Mouse (Mus musculus): ENCODE data around the gene Fbxl17. TPM values are rescaled to one million over a fixed set of nuclear protein-coding genes. Genes with fewer than 3 reads are reported as not detected.

The Fbxl17 gene
- total and polyA plus RNA-seq, 3 experiments, result 8.2 to 9.9 (median 8.8) TPM

DNA sequence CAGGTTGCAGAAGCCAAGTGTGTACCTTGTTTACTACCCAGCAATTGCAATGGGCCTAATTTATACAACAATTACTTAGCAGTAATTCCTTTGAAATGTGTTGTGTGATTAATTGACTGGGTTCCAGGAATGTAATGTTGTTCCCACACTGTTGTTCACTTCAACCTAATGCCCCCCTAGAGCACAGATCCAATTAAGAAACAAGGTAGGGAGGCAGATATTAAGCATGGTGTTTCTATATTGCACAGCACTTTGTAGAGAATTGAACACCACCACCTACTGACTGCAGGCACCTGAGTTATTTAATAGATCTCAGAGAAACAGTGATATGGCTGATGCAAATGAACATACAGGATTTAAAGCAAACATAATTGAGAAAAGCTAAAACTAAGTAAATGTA, 226.9 kb downstream of the Fbxl17 start:
- ATAC-seq (ENCODE audit: extremely low read depth, insufficient number of reproducible peaks, low FRiP score, poor library complexity, severe bottlenecking), result no peak
- H3K36me3 ChIP-seq (replicated peaks), result peaks cover 8% of the 10 kb centered on the region
- no peak overlapping the region for H3K4me3 ChIP-seq (ENCODE audit: low read depth, low read length)
- TF ChIP-seq GATA2 (IDR thresholded peaks at IDR 0.05; ENCODE audit: borderline replicate concordance, low read depth, low read length) (no peak), CTCF (IDR thresholded peaks at IDR 0.05; ENCODE audit: low read depth, low read length) (no peak), TAL1 (conservative IDR thresholded peaks at IDR 0.05; ENCODE audit: low read depth, low read length) (no peak), POLR2AphosphoS5 (IDR thresholded peaks at IDR 0.05; ENCODE audit: insufficient replicate concordance, low read depth, low read length) (no peak), GATA1 (IDR thresholded peaks at IDR 0.05; ENCODE audit: borderline replicate concordance, low read length) (no peak)
- H3K9me3 ChIP-seq (replicated peaks), result no peaks in the 10 kb centered on the region
- no peak for DNase-seq (ENCODE audit: low spot score)
- H3K4me1 ChIP-seq (ENCODE audit: insufficient read depth, low read depth, low read length), result no peaks in the 10 kb centered on the region
- no peaks in the 10 kb centered on the region for H3K27me3 ChIP-seq (ENCODE audit: insufficient read depth, low read length)

DNA sequence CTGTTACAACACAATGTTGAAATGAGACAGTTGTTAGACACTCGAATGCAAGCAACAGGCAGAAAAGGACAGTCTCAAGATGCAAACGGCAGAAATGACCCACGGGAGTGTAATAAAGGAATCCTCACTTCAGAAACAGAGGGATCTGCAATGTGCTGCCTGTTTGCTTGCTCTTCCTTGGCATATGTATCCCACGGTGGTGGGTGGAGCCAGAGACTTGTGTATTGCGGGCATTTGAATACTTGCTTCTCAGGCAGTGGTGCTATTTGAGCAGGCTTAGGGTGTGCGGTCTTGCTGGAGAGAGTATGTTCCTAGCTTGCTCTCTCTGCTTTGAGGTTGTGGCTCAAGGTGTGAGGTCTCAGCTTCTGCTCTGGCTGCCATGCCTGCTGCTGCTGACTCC, 228.8 kb downstream of the Fbxl17 start:
- Histone ChIP-seq H3K4me3 (ENCODE audit: low read depth, low read length) (no peak overlapping the region), H3K27me3 (ENCODE audit: insufficient read depth, low read length) (no peaks in the 10 kb centered on the region), H3K36me3 (replicated peaks) (peaks cover 6% of the 10 kb centered on the region), H3K4me1 (ENCODE audit: insufficient read depth, low read depth, low read length) (peaks cover 5% of the 10 kb centered on the region), H3K9me3 (replicated peaks) (no peaks in the 10 kb centered on the region)
- no peak for ATAC-seq (ENCODE audit: extremely low read depth, insufficient number of reproducible peaks, low FRiP score, poor library complexity, severe bottlenecking)
- no peak for DNase-seq (ENCODE audit: low spot score)
- TF ChIP-seq TAL1 (conservative IDR thresholded peaks at IDR 0.05; ENCODE audit: low read depth, low read length) (no peak), CTCF (IDR thresholded peaks at IDR 0.05; ENCODE audit: low read depth, low read length) (no peak), POLR2AphosphoS5 (IDR thresholded peaks at IDR 0.05; ENCODE audit: insufficient replicate concordance, low read depth, low read length) (no peak)

DNA sequence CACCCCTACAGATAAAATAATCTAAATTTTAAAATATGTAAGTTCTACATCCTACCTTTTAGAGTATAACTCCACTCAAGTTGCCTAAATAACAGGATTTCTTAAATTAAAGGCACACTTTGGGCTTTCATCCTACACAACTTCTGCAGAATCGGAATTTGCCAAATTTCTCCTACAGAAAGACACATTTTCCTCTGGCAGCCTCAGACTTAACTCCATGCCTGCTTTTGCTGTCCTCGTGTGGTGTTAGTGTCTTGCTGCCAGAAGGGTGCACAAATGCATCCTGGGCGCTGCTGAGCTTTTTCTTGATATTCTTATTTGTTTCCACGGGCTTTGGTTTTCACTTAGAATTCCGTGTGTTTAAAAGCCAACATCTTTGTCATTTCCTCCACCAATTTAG, 229.3 kb downstream of the Fbxl17 start:
- DNase-seq (ENCODE audit: low spot score) (no peak), ATAC-seq (ENCODE audit: extremely low read depth, insufficient number of reproducible peaks, low FRiP score, poor library complexity, severe bottlenecking) (no peak)
- no peaks in the 10 kb centered on the region for H3K9me3 ChIP-seq (replicated peaks)
- no peak overlapping the region for H3K4me3 ChIP-seq (ENCODE audit: low read depth, low read length)
- no peak for TF ChIP-seq POLR2AphosphoS5 (IDR thresholded peaks at IDR 0.05; ENCODE audit: insufficient replicate concordance, low read depth, low read length)
- H3K4me1 ChIP-seq (ENCODE audit: insufficient read depth, low read depth, low read length), result peaks cover 5% of the 10 kb centered on the region
- H3K27me3 ChIP-seq (ENCODE audit: insufficient read depth, low read length), result no peaks in the 10 kb centered on the region
- H3K36me3 ChIP-seq (replicated peaks), result peaks cover 6% of the 10 kb centered on the region

DNA sequence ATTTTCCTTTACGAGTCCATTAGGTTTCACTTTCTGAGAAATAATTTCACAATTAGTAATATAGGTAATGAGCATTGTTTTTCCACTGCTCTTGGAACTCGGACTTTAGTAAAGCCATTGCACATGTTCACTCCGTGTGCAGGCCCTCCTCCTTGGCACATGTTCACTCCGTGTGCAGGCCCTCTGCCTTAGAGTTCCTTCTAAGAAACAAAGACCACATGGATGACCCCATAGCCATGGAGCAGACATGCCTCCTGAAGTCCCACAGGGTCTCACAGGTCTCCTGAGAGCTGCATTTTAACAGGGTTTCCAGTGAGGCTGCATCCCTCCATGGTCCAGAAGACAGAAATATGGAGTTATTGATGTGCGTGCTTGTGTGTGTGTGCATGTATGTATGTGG, 237.1 kb downstream of the Fbxl17 start:
- TF ChIP-seq GATA2 (IDR thresholded peaks at IDR 0.05; ENCODE audit: borderline replicate concordance, low read depth, low read length) (no peak), POLR2AphosphoS5 (IDR thresholded peaks at IDR 0.05; ENCODE audit: insufficient replicate concordance, low read depth, low read length) (no peak), TAL1 (conservative IDR thresholded peaks at IDR 0.05; ENCODE audit: low read depth, low read length) (no peak), GATA1 (IDR thresholded peaks at IDR 0.05; ENCODE audit: borderline replicate concordance, low read length) (no peak), CTCF (IDR thresholded peaks at IDR 0.05; ENCODE audit: low read depth, low read length) (no peak)
- H3K4me1 ChIP-seq (ENCODE audit: insufficient read depth, low read depth, low read length), result peaks cover 32% of the 10 kb centered on the region
- ATAC-seq (ENCODE audit: extremely low read depth, insufficient number of reproducible peaks, low FRiP score, poor library complexity, severe bottlenecking) (no peak), DNase-seq (ENCODE audit: low spot score) (no peak)
- H3K27me3 ChIP-seq (ENCODE audit: insufficient read depth, low read length), result no peaks in the 10 kb centered on the region
- H3K9me3 ChIP-seq (replicated peaks), result no peaks in the 10 kb centered on the region
- H3K4me3 ChIP-seq (ENCODE audit: low read depth, low read length), result no peak overlapping the region
- no peaks in the 10 kb centered on the region for H3K36me3 ChIP-seq (replicated peaks)

DNA sequence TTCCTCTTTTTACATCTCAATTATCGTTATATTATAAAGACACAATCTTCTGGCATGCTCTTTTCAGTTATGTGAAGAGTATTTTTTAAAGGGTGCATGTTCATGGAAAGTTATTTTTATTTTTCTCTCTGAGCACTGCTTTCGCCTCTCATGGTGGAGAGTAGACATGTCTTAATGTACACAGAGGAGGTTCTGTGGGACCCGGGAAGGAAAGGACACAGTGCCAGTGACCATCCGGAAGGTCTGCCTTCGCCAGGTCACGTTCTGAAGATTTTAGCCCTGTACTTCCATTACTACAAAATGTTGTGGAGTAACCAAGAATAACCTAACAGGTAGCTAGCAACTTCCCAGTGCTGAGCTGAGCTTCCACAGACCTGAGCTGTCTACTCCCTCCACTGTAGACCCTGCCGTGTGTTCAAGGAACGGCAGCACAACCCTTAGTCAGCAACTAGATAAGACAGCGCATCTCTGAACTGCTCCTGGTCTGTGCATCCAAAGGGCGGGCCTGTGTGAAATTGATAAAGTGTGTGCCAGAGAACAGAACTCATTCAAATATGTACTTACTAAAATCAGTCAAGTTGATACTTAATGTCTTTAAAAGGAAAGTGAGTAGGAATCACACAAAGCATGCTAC, 238.2 kb downstream of the Fbxl17 start:
- no peaks in the 10 kb centered on the region for H3K9me3 ChIP-seq (replicated peaks)
- H3K27me3 ChIP-seq (ENCODE audit: insufficient read depth, low read length), result no peaks in the 10 kb centered on the region
- H3K4me1 ChIP-seq (ENCODE audit: insufficient read depth, low read depth, low read length), result peaks cover 27% of the 10 kb centered on the region
- DNase-seq (ENCODE audit: low spot score) (no peak), ATAC-seq (ENCODE audit: extremely low read depth, insufficient number of reproducible peaks, low FRiP score, poor library complexity, severe bottlenecking) (peak; percentile 95)
- no peak for TF ChIP-seq TAL1 (conservative IDR thresholded peaks at IDR 0.05; ENCODE audit: low read depth, low read length)
- peak overlapping the region; percentile 30; the same call in 1 of the 2 replicates for H3K4me3 ChIP-seq (ENCODE audit: low read depth, low read length)
- H3K36me3 ChIP-seq (replicated peaks), result peaks cover under 1% of the 10 kb centered on the region

DNA sequence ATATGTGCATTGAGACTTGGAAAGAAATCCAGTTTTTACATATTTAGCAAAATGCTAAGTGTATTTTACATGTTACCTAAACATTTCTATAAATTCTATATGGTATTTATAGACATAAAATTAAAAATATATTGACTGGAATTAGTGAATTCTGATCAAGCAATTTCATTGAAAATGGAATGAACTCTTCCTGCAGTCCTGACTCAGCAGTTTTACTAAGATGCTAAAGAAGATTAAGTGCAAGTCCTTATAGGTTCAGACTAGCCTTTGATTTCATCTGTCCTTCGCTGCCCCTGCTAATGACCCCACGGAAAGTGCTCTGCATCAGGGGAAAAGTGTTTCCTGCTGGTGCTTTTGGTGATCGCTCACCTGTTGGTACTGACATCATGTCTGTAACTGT, 240.7 kb downstream of the Fbxl17 start:
- Histone ChIP-seq H3K9me3 (replicated peaks) (no peaks in the 10 kb centered on the region), H3K4me1 (ENCODE audit: insufficient read depth, low read depth, low read length) (peaks cover 27% of the 10 kb centered on the region), H3K4me3 (ENCODE audit: low read depth, low read length) (no peak overlapping the region), H3K36me3 (replicated peaks) (peaks cover 5% of the 10 kb centered on the region), H3K27me3 (ENCODE audit: insufficient read depth, low read length) (no peaks in the 10 kb centered on the region)
- DNase-seq (ENCODE audit: low spot score), result no peak
- no peak for TF ChIP-seq CTCF (IDR thresholded peaks at IDR 0.05; ENCODE audit: low read depth, low read length)
- TF ChIP-seq GATA2 (IDR thresholded peaks at IDR 0.05; ENCODE audit: borderline replicate concordance, low read depth, low read length), result no peak
- TF ChIP-seq GATA1 (IDR thresholded peaks at IDR 0.05; ENCODE audit: borderline replicate concordance, low read length), result no peak
- TF ChIP-seq TAL1 (conservative IDR thresholded peaks at IDR 0.05; ENCODE audit: low read depth, low read length), result no peak
- TF ChIP-seq POLR2AphosphoS5 (IDR thresholded peaks at IDR 0.05; ENCODE audit: insufficient replicate concordance, low read depth, low read length), result no peak
- no peak for ATAC-seq (ENCODE audit: extremely low read depth, insufficient number of reproducible peaks, low FRiP score, poor library complexity, severe bottlenecking)

DNA sequence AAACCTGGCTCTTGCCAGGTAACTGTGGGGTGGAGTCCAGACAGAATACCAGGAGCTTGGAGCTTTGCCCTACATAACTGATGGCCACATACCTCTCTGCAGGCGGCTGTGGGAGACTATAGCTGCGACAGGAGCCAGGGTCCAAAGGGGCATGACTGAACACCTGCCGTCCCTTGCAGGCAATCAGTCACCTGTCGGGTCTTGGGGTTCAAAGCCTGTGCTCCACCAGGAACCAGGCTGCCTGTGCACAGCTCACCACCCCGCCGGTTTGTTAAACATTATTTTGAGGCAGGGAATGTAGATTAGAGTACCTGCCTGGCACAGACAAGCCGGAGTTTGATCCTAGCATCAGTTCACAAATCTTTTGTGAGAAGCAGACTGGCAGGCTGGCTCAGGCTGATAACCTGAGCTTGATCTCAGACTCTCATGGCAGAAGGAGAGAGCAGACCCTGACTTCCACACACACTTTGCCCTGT, 253.6 kb downstream of the Fbxl17 start:
- TF ChIP-seq GATA1 (IDR thresholded peaks at IDR 0.05; ENCODE audit: borderline replicate concordance, low read length) (no peak), TAL1 (conservative IDR thresholded peaks at IDR 0.05; ENCODE audit: low read depth, low read length) (no peak), GATA2 (IDR thresholded peaks at IDR 0.05; ENCODE audit: borderline replicate concordance, low read depth, low read length) (no peak), POLR2AphosphoS5 (IDR thresholded peaks at IDR 0.05; ENCODE audit: insufficient replicate concordance, low read depth, low read length) (no peak), CTCF (IDR thresholded peaks at IDR 0.05; ENCODE audit: low read depth, low read length) (no peak)
- peaks cover 4% of the 10 kb centered on the region; the same call in 1 of the 2 replicates for H3K4me1 ChIP-seq (ENCODE audit: insufficient read depth, low read depth, low read length)
- H3K9me3 ChIP-seq (replicated peaks), result no peaks in the 10 kb centered on the region
- DNase-seq (ENCODE audit: low spot score) (no peak), ATAC-seq (ENCODE audit: extremely low read depth, insufficient number of reproducible peaks, low FRiP score, poor library complexity, severe bottlenecking) (peak; percentile 34; the same call in 1 of the 2 replicates)
- H3K4me3 ChIP-seq (ENCODE audit: low read depth, low read length), result no peak overlapping the region
- peaks cover 22% of the 10 kb centered on the region for H3K36me3 ChIP-seq (replicated peaks)
- no peaks in the 10 kb centered on the region for H3K27me3 ChIP-seq (ENCODE audit: insufficient read depth, low read length)
